Mouse (Mus musculus): ENCODE results near the gene Mcmbp. TPM values are rescaled to one million over a fixed set of nuclear protein-coding genes. Genes with fewer than 3 reads are reported as not detected.
A peak's percentile ranks its signal among the peaks of the same experiment; 100 is the strongest.

Mcmbp gene
- polyA plus RNA-seq, 1 experiment from 2014 or later: 61.7 TPM

DNA sequence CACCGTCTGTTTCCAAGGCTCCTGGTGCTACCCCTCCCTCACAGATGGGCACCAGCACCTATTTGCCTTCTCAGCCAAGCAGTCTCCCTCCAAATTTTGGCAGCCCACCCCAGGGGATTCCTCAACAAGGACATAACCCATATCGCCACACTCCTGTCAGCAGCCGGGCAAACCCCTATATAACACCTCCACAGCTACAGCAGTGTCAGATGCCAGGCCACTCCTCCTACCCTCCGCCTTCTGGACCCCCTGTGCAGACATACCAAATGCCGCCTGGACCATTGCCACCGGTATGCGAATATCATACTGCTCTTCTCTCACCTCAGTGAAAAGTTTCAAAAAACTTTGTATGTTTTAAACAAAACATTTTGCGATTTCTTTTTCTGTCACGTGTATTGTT, 10.0 kb upstream of the Mcmbp start:
- ATAC-seq (ENCODE audit: low FRiP score, low TSS enrichment): no peak
- Histone ChIP-seq H3K27ac (replicated peaks; ENCODE audit: low read depth, low read length) (no peak overlapping the region), H3K27me3 (ENCODE audit: control insufficient read depth, insufficient read depth, low read length) (no peaks in the 10 kb centered on the region), H3K36me3 (ENCODE audit: control insufficient read depth, insufficient read depth, low read length) (peaks cover 45% of the 10 kb centered on the region), H3K4me3 (replicated peaks; ENCODE audit: low read depth, low read length) (no peak overlapping the region), H3K9ac (replicated peaks; ENCODE audit: low read length) (no peak overlapping the region), H3K4me2 (ENCODE audit: low read length) (no peak overlapping the region), H3K4me1 (ENCODE audit: control insufficient read depth, insufficient read depth, low read length) (peaks cover 9% of the 10 kb centered on the region), H3K9me3 (ENCODE audit: control insufficient read depth, low read length) (no peaks in the 10 kb centered on the region)
- no peak for DNase-seq
- 93% methylated on average over 9 of the region's 9 CpGs for WGBS

DNA sequence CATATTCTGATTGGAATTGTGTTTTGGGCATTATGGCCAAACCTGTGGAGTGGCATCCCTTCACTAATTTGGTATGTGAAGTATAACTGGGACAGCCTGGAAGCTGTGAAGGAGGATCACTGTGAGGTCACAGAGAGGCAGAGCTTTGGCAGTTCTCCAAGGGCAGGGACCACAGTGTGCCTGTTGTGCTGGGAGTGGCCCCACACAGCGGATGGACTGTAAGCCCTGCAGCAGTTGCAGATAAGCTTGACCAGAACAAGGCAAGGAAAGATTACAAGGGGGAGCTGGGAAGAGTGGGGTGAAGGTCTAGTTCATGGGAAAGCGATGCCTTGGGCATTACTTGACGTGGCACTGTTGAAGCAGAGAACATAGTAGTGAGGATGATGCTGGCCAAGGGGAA, 8.5 kb upstream of the Mcmbp start:
- Histone ChIP-seq H3K4me3 (replicated peaks; ENCODE audit: low read depth, low read length) (no peak overlapping the region), H3K27ac (replicated peaks; ENCODE audit: low read depth, low read length) (no peak overlapping the region), H3K9ac (replicated peaks; ENCODE audit: low read length) (no peak overlapping the region), H3K4me1 (ENCODE audit: control insufficient read depth, insufficient read depth, low read length) (peaks cover 14% of the 10 kb centered on the region), H3K4me2 (ENCODE audit: low read length) (no peak overlapping the region), H3K36me3 (ENCODE audit: control insufficient read depth, insufficient read depth, low read length) (peaks cover 30% of the 10 kb centered on the region), H3K9me3 (ENCODE audit: control insufficient read depth, low read length) (no peaks in the 10 kb centered on the region), H3K27me3 (ENCODE audit: control insufficient read depth, insufficient read depth, low read length) (no peaks in the 10 kb centered on the region)
- ATAC-seq (ENCODE audit: low FRiP score, low TSS enrichment) (no peak), DNase-seq (peak; percentile 13)
- WGBS: 71% methylated on average over 3 of the region's 3 CpGs

DNA sequence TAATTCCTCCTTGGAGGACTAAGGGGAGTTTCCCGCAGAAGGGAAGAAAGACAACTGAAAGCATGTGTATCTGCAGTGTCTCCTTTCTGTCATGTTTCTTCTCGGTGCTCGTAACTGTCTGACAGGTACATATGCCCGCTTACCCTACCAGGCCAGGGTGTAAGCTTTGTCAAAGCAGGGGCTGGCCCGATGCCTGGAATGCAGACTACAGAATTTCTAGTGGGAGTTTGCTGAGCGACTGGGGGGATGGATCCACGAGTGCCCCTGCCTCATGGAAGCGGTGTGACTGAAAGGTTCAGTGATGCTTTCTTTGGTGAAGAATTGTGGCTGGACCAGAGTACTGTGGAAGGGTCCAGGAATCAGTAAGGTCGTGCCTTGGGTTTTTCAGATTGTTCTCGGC, 5.9 kb upstream of the Mcmbp start:
- no peaks in the 10 kb centered on the region for H3K9me3 ChIP-seq (ENCODE audit: control insufficient read depth, low read length)
- peaks cover 13% of the 10 kb centered on the region for H3K36me3 ChIP-seq (ENCODE audit: control insufficient read depth, insufficient read depth, low read length)
- peak overlapping the region; percentile 81 for H3K4me2 ChIP-seq (ENCODE audit: low read length)
- H3K4me3 ChIP-seq (replicated peaks; ENCODE audit: low read depth, low read length): no peak overlapping the region
- no peak overlapping the region for H3K9ac ChIP-seq (replicated peaks; ENCODE audit: low read length)
- no peaks in the 10 kb centered on the region for H3K27me3 ChIP-seq (ENCODE audit: control insufficient read depth, insufficient read depth, low read length)
- H3K4me1 ChIP-seq (ENCODE audit: control insufficient read depth, insufficient read depth, low read length): peaks cover 14% of the 10 kb centered on the region
- H3K27ac ChIP-seq (replicated peaks; ENCODE audit: low read depth, low read length): no peak overlapping the region
- DNase-seq: no peak
- ATAC-seq (ENCODE audit: low FRiP score, low TSS enrichment): no peak
- WGBS: 91% methylated on average over 10 of the region's 10 CpGs

DNA sequence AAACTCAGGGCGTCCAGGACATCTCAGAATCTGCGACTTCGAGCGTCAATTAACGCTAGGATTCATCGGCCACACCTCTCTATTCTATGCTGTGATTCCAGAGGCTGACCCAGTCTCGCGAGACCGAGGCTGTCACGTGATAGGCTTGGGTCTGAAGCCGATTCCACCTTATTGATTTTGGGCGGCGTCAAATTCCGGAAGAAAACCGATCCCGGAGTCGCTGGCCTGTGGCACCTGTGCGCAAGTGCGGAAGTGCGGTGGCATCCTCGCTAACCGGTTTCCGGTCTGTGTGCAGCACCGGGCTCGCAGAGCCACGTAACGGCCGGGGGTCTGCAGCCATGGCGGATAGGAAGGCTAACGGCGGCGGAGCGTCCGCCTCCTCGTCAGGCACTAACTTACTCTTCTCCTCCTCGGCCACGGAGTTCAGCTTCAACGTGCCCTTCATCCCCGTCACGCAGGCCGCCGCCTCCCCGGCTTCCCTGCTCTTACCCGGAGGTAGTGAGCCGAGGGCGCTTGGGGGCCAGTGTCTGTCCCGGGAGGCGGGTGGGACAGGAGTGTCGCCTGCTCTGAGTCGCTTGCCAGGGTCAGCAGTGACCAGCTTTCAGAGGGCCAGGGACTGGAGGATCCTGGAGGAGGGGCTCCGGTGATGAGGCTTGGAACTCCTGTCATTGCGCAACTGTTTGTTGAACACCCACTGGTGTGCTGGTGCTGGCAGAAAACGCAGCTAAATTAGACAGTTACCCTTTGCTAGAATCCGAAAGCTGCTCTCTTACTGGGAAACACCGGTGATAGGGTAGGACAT, 4.6 kb upstream of the Mcmbp start, which contains the start of gene Sec23ip:
Gene Sec23ip (plus strand): TSS at position 260 of the 802 bp plus-strand sequence.
- Histone ChIP-seq H3K27me3 (ENCODE audit: control insufficient read depth, insufficient read depth, low read length) (no peaks in the 10 kb centered on the region), H3K27ac (replicated peaks; ENCODE audit: low read depth, low read length) (peak within 1 kb of the TSS; percentile 58), H3K36me3 (ENCODE audit: control insufficient read depth, insufficient read depth, low read length) (peaks cover under 1% of the 10 kb centered on the region; the same call in 1 of the 2 replicates), H3K9ac (replicated peaks; ENCODE audit: low read length) (peak within 1 kb of the TSS; percentile 86), H3K4me1 (ENCODE audit: control insufficient read depth, insufficient read depth, low read length) (peaks cover 14% of the 10 kb centered on the region), H3K4me2 (ENCODE audit: low read length) (peak within 1 kb of the TSS; percentile 81), H3K9me3 (ENCODE audit: control insufficient read depth, low read length) (no peaks in the 10 kb centered on the region), H3K4me3 (replicated peaks; ENCODE audit: low read depth, low read length) (peak within 1 kb of the TSS; percentile 88)
- peak; percentile 88 for ATAC-seq (ENCODE audit: low FRiP score, low TSS enrichment)
- WGBS: under 1% methylated on average over 55 of the region's 55 CpGs
- DNase-seq: peak; percentile 100

DNA sequence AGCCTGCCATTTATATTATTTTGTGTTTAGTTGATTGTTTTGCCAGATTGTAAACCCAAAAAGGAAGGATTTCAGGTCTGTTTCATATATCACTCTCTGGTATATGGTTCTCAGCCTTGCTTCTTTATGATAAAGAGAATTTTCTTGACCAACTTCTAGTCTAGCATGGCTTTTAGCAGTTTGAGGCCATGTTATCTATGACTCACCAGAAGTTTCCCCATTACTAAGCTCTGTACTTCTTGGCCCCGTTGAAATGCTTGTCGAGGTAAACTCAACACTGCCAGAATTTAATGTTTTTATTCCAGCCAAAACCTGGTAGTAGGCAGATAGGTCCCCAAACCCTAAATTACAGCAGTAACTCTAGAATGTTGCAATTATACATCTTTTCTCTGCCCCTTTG, 3.6 kb upstream of the Mcmbp start:
- 64% methylated on average over 2 of the region's 2 CpGs for WGBS

DNA sequence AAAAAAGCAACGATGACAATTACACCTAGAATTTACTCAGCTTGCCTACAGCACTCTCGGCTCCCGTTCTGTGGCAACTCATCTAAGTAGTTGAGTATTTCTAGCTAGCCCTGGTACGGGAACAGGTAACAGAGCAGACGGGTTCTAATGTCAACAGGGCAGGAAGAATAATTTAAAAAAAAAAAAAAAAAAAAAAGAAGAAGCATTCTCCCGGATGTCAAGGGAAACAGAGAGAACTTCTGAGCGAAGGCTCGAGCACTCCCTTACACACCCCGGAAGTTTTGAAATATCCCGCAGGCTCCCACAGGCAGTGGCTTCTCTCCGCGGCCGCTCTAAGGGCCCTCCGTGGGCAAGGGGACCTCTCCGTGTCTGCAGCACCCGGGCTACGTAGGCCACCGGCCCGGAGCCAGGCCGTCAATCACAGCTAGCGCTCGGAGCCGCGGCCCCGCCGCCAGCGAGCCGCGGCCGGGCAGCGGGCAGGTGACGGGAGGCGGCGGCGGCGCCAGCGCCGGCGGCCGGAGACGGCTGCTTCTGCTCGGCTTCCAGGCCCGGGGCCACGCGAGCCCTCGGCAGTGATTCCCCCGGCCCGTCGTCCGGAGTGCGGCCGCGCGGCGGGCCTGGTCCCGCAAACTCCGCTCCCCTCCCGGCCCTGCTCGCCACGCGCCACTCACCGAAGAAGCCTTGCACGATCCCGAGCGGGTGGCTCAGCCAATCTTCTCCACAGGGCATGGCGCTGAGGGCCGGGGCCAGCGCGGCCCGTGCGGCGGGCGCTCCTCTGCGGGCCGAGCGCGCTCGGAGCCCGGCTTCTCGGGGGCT, 625 bp downstream of the Mcmbp start:
- H3K9me3 ChIP-seq (ENCODE audit: control insufficient read depth, low read length): no peaks in the 10 kb centered on the region
- WGBS: under 1% methylated on average over 72 of the region's 80 CpGs
- H3K27ac ChIP-seq (replicated peaks; ENCODE audit: low read depth, low read length): peak overlapping the region; percentile 92
- H3K4me1 ChIP-seq (ENCODE audit: control insufficient read depth, insufficient read depth, low read length): peaks cover 17% of the 10 kb centered on the region
- peak overlapping the region; percentile 92 for H3K4me2 ChIP-seq (ENCODE audit: low read length)
- H3K36me3 ChIP-seq (ENCODE audit: control insufficient read depth, insufficient read depth, low read length): no peaks in the 10 kb centered on the region
- H3K27me3 ChIP-seq (ENCODE audit: control insufficient read depth, insufficient read depth, low read length): no peaks in the 10 kb centered on the region
- peak overlapping the region; percentile 93 for H3K9ac ChIP-seq (replicated peaks; ENCODE audit: low read length)
- peak overlapping the region; percentile 94 for H3K4me3 ChIP-seq (replicated peaks; ENCODE audit: low read depth, low read length)
- ATAC-seq (ENCODE audit: low FRiP score, low TSS enrichment) (peak; percentile 72), DNase-seq (no peak)

More for the DNA sequence above, 3.6 kb upstream of the Mcmbp start:
- Histone ChIP-seq H3K4me3 (replicated peaks; ENCODE audit: low read depth, low read length) (peak overlapping the region; percentile 88), H3K36me3 (ENCODE audit: control insufficient read depth, insufficient read depth, low read length) (no peaks in the 10 kb centered on the region), H3K9ac (replicated peaks; ENCODE audit: low read length) (no peak overlapping the region), H3K27me3 (ENCODE audit: control insufficient read depth, insufficient read depth, low read length) (no peaks in the 10 kb centered on the region), H3K4me2 (ENCODE audit: low read length) (peak overlapping the region; percentile 81), H3K27ac (replicated peaks; ENCODE audit: low read depth, low read length) (peak overlapping the region; percentile 32; the same call in 1 of the 2 replicates), H3K9me3 (ENCODE audit: control insufficient read depth, low read length) (no peaks in the 10 kb centered on the region), H3K4me1 (ENCODE audit: control insufficient read depth, insufficient read depth, low read length) (peaks cover 15% of the 10 kb centered on the region)
- DNase-seq: no peak
- ATAC-seq (ENCODE audit: low FRiP score, low TSS enrichment): no peak

DNA sequence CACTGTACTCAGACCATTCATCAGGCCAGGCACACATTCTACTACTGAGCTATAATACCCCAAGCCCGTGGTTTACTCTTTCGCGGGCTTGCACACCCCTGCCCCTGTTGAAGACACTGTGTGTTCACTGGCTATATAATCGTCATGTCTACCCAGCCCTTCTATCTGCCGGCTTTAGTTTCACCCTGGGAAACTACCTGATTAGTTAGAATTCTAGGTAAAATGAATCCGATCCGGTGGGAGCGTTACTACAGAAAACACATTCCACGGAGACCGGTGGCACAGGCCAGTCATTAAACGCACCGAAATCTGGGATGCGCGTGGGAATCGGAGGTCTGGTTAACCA, 1.2 kb downstream of the Mcmbp start:
- H3K4me2 ChIP-seq (ENCODE audit: low read length): peak overlapping the region; percentile 92
- DNase-seq (no peak), ATAC-seq (ENCODE audit: low FRiP score, low TSS enrichment) (no peak)
- 3% methylated on average over 15 of the region's 15 CpGs for WGBS
- no peaks in the 10 kb centered on the region for H3K36me3 ChIP-seq (ENCODE audit: control insufficient read depth, insufficient read depth, low read length)
- no peaks in the 10 kb centered on the region for H3K9me3 ChIP-seq (ENCODE audit: control insufficient read depth, low read length)
- peak overlapping the region; percentile 94 for H3K4me3 ChIP-seq (replicated peaks; ENCODE audit: low read depth, low read length)
- no peaks in the 10 kb centered on the region for H3K27me3 ChIP-seq (ENCODE audit: control insufficient read depth, insufficient read depth, low read length)
- H3K27ac ChIP-seq (replicated peaks; ENCODE audit: low read depth, low read length): no peak overlapping the region
- H3K9ac ChIP-seq (replicated peaks; ENCODE audit: low read length): peak overlapping the region; percentile 93
- peaks cover 15% of the 10 kb centered on the region for H3K4me1 ChIP-seq (ENCODE audit: control insufficient read depth, insufficient read depth, low read length)

DNA sequence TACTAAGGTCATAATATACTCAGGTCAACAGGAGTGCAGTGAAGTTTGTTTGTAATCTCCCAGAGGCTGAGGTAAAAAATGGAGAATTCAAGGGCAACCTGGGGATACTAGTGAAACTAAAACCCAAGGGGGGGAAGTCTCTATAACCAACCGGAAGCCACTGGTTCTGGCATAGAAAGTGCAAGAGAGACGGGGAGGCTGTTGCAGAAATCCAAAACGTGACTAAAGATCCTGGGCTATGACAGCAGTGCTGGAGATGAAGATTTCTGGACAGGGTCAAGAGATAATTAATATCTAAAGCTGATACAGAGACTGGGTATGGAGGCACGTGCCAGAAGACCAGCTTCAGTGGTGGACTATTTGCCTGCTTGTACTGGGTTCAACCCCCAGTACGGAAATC, 2.3 kb downstream of the Mcmbp start:
- Histone ChIP-seq H3K9ac (replicated peaks; ENCODE audit: low read length) (no peak overlapping the region; the same call in 1 of the 2 replicates), H3K27ac (replicated peaks; ENCODE audit: low read depth, low read length) (no peak overlapping the region), H3K4me3 (replicated peaks; ENCODE audit: low read depth, low read length) (no peak overlapping the region), H3K36me3 (ENCODE audit: control insufficient read depth, insufficient read depth, low read length) (no peaks in the 10 kb centered on the region), H3K4me1 (ENCODE audit: control insufficient read depth, insufficient read depth, low read length) (peaks cover 13% of the 10 kb centered on the region), H3K4me2 (ENCODE audit: low read length) (peak overlapping the region; percentile 92), H3K27me3 (ENCODE audit: control insufficient read depth, insufficient read depth, low read length) (no peaks in the 10 kb centered on the region), H3K9me3 (ENCODE audit: control insufficient read depth, low read length) (no peaks in the 10 kb centered on the region)
- 86% methylated on average over 5 of the region's 5 CpGs for WGBS
- no peak for DNase-seq
- ATAC-seq (ENCODE audit: low FRiP score, low TSS enrichment): no peak

Measured in midbrain, embryonic 14.5 days (tissue).